Mouse (Mus musculus): Measurements from ENCODE around the gene Cntnap2.

DNA sequence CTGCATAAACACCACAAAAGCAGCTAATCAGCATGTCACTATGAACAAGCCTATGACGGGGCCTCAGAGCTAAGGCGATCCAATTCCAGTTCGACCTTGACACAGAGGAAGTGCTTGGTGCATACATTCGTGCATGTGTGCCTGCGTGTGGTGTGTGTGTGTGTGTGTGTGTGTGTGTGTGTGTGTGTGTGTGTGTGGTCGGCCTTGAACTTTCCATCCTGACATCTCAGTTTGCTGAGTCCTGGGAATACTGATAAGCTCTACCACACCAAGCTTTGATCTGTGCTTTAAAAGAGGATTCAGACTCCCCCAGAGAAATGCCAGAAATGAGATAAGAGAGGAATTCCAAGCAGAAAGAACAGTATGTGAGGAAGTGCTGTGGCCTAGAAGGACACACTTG is 2279.0 kb downstream of the Cntnap2 start:
- no peak for TF ChIP-seq TAL1 (conservative IDR thresholded peaks at IDR 0.05; ENCODE audit: low read depth, low read length)
- TF ChIP-seq CTCF (IDR thresholded peaks at IDR 0.05; ENCODE audit: low read depth, low read length), result no peak
- TF ChIP-seq GATA2 (IDR thresholded peaks at IDR 0.05; ENCODE audit: borderline replicate concordance, low read depth, low read length), result no peak

Data from G1E (cell line).